Mouse (Mus musculus) adrenal gland (tissue): ENCODE measurements at regions not wholly inside any gene's neighbourhood (a gene's known extent, or its start where the extent isn't known, plus 50 kb on each side); places are given as distances from the start of the nearest gene placed in this dataset.
"Not testable (repeated sequence)": the region's sequence is repeated elsewhere in the genome, so short reads cannot be mapped to it uniquely, and the experiment has no call there.

ENCODE experiments used
- intact Hi-C: fragments of 180-260 bp; cut with DNase I; formaldehyde crosslinking; loops from one replicate; pipeline ENCODE4 v1.15.1; 2025

- intact Hi-C loops, result no loop called here
Measured at GRCm38 (mm10) chr6:25101761-25102160, 145.7 kb upstream of the Tmem229a start.

DNA sequence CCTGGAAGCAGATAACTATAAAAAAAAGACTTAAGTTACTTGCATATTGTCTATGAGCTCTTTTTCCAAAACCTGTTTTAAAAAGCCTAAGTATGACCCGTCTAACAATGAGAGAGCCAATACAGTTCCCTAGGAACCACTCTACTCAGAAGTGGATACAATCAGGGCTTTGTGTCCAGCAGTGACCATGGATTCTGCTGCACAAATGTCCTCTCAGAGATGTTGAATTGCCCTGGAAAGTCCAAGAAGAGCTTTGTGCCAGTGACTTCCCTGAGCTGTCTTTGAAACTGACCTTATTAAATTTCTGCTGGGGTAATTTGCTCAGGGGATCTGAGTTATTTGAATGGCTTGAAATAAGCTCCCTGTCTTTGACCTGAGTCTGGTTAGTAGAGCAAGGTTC, 131.1 kb upstream of the Tmem229a start:
- intact Hi-C loops, result no loop called here

DNA sequence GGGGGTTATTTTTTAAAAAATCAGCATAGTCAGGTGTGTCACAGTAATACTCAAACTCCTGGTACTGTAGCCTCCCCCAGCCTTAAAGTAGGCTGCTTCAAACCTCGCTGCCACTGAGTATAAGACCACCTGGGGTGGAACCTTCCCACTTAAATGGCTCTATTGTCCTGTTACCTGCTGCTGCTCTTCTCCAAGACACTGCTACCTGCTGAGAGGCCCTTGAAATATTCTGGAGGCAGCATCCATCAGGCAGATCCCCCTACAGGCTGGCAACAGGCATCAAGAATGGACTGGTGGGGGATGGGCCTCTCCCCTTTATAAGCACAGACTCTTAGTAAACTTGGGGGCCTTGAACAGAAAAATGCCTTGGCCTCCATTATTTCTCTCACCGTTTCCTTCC, 129.8 kb upstream of the Tmem229a start:
- intact Hi-C loops, result no loop called here

- intact Hi-C loops, result not testable (repeated sequence)
Measured at GRCm38 (mm10) chr6:25085296-25085695, 129.2 kb upstream of the Tmem229a start.

GRCm38 (mm10) chr6:25065913-25066312, 109.8 kb upstream of the Tmem229a start:
- intact Hi-C loops, result no loop called here

GRCm38 (mm10) chr6:25032878-25033509, 76.9 kb upstream of the Tmem229a start:
- intact Hi-C loops, result no loop called here

- intact Hi-C loops, result no loop called here
Measured at GRCm38 (mm10) chr6:25026953-25027352, 70.9 kb upstream of the Tmem229a start.

DNA sequence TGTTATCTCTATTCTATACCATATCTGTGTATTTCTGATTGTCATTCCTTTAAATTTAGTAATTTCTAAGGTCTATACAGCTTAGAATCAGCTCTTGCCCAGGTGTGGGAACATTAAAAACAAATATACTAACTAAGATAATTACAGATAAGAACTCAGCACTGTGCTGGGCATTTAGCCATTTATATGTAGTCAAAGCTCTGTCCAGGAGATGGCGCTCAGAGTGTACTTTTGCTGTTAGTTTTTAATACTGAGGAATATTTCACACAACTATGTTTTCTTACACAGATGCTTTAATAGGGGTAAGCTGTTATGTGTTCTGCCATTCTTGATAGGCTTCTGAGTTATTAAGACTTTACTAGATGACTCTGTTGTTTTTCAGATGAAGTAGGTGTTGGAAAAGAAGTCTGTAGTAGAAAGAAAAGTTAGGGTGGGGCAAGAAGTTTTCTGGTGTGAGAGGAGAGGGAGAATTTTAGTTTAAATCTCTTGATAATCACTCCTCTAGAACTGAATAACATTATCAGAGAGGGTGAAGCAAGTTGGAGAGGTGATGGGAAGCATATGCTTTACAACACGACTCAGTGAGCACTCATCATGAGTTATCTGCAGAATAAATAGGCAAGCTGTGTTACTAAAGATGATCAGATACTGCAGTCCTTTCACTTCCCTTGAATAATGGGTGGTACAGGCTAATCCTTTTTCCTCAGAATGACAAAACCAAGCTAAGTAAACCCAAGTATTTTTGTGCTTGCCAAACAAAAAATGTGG, 64.1 kb upstream of the Tmem229a start:
- intact Hi-C loops, result loop anchor here (5.0 kb wide), 2 partner anchors 732 to 747 kb away; no protein-coding TSS in a partner anchor

- intact Hi-C loops, result no loop called here
Measured at GRCm38 (mm10) chr6:25013288-25013606, 57.1 kb upstream of the Tmem229a start.

DNA sequence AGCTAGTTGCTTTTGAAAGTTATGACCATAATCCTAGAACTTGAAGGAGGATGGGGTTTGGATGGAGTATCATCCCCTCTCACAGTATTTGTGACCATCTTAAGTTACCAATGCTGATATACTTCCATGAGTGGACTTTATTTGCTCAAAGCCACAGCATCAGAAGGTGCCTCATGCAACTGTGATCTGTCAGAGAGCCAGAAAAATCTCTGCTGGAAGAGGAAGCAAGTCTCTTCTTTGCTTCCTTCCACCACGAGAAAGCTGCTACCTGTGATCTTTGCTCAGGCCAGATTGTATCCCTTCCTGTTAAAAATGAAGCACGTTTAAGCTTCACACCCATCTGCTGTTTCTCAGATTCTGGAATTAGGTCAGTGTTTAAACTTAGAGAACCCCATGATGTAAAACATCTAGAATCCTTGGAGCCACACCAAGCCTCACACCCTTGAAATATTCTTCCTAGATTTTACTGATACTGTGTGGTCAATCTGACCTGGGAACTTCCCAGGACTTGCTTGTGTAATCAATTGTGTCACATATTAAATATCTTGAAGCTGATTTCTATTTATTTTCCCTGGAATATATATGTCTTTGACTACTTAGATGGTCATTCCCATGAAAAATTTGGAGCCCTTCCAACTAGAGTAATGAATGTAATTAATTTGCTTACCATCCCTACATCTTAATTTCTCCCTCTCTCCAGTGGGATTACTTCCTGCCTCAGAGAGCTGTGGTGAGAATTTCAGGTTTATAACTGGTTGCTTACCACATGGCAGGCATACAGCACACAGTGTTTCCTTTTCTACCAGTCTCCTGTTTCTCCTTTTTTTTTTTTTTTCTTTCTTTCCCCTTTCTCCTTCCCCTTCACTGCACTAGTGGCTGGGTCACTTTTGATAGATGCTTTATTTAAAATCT, 56.5 kb upstream of the Tmem229a start:
- intact Hi-C loops, result no loop called here

DNA sequence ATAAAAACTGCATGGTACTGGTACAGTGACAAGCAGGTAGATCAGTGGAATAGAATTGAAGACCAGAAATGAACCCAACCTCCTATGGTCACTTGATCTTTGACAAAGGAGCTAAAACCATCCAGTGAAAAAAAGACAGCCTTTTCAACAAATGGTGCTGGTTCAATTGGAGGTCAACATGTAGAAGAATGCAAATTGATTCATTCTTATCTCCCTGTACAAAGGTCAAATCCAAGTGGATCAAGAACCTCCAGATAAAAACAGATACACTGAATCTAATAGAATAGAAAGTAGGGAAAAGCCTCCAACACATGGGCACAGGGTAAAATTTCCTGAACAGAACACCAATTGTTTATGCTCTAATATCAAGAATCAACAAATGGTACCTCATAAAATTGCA, 52.8 kb upstream of the Tmem229a start:
- intact Hi-C loops, result not testable (repeated sequence)
